Mouse (Mus musculus) spleen, adult 2 months (tissue): Measurements from ENCODE around the gene S1pr1.

Experiments used
- CTCF ChIP-seq: fragments of 200-500 bp; IDR thresholded peaks from 2 replicates; pipeline ENCODE4 v1.5.1; 2011; ENCODE audit warnings: mild to moderate bottlenecking, inconsistent platforms; ENCODE audit not compliant: insufficient read depth, insufficient read length, insufficient replicate concordance; ENCODE audit errors: extremely low read depth
- POLR2A ChIP-seq: fragments of 200-500 bp; IDR thresholded peaks from 2 replicates; pipeline ENCODE4 v1.6.1; 2011; ENCODE audit warnings: low read depth, low read length, inconsistent platforms

- no peak for TF ChIP-seq CTCF
- TF ChIP-seq POLR2A, result no peak
Measured at GRCm38 (mm10) chr3:115669230-115669629, 45.6 kb downstream of the S1pr1 start.
